ENCODE assay signal across 21 mouse cellular contexts in genomic region chr4:140330138-140330537, GRCm38 (mm10).
"Had no signal": no experiment of that assay in that cellular context is flagged by ENCODE, and none has a peak within 500 bp of the region (broad histone marks: within the 10 kb centered on the region; RNA-seq: fewer than 3 reads in every experiment).

No protein-coding gene starts in this region.

- H3K4me1 ChIP-seq: kidney, embryonic 15.5 days; limb, embryonic 10.5 days; limb, embryonic 13.5 days; liver, embryonic 12.5 days; liver, embryonic 15.5 days; neural tube, embryonic 12.5 days; stomach, embryonic 15.5 days had no signal

- H3K27me3 ChIP-seq: limb, embryonic 13.5 days; liver, embryonic 12.5 days; liver, embryonic 15.5 days; neural tube, embryonic 12.5 days; neural tube, embryonic 15.5 days; stomach, embryonic 15.5 days had no signal

- DNase-seq: kidney, adult 8-10 months; kidney, postnatal 14 days; kidney, postnatal 4 days; liver; lung, adult 2 months; lung, postnatal 14 days; lung, postnatal 4 days; midbrain, embryonic 14.5 days; right cerebral cortex, adult 18-20 months; right cerebral cortex, postnatal 14 days; spleen, adult 18-20 months; thymus, postnatal 36 days had no signal

- ATAC-seq: liver, embryonic 12.5 days had no signal

- H3K9me3 ChIP-seq: kidney, embryonic 15.5 days; limb, embryonic 10.5 days; limb, embryonic 13.5 days; liver, embryonic 15.5 days; neural tube, embryonic 12.5 days; neural tube, embryonic 15.5 days; stomach, embryonic 15.5 days had no signal

- H3K27ac ChIP-seq: kidney, embryonic 15.5 days; limb, embryonic 10.5 days; limb, embryonic 13.5 days; liver, embryonic 12.5 days; liver, embryonic 15.5 days; neural tube, embryonic 12.5 days; neural tube, embryonic 15.5 days; stomach, embryonic 15.5 days had no signal

- H3K9ac ChIP-seq: kidney, embryonic 15.5 days; limb, embryonic 13.5 days; liver, embryonic 12.5 days; liver, embryonic 15.5 days; neural tube, embryonic 12.5 days; neural tube, embryonic 15.5 days; stomach, embryonic 15.5 days had no signal

- H3K4me2 ChIP-seq: kidney, embryonic 15.5 days; limb, embryonic 13.5 days; liver, embryonic 12.5 days; liver, embryonic 15.5 days; midbrain, embryonic 11.5 days; neural tube, embryonic 12.5 days; neural tube, embryonic 15.5 days; stomach, embryonic 15.5 days had no signal

- H3K4me3 ChIP-seq: kidney, embryonic 15.5 days; limb, embryonic 10.5 days; limb, embryonic 13.5 days; liver, embryonic 12.5 days; liver, embryonic 15.5 days; neural tube, embryonic 12.5 days; neural tube, embryonic 15.5 days; stomach, embryonic 15.5 days had no signal

- H3K36me3 ChIP-seq: kidney, embryonic 15.5 days; limb, embryonic 10.5 days; limb, embryonic 13.5 days; liver, embryonic 12.5 days; liver, embryonic 15.5 days; neural tube, embryonic 12.5 days; neural tube, embryonic 15.5 days; stomach, embryonic 15.5 days had no signal
